Mouse (Mus musculus) brown adipose tissue, adult 24 weeks (tissue): ENCODE results near the gene Hoxc10. TPM values are rescaled to one million over a fixed set of nuclear protein-coding genes. Genes with fewer than 3 reads are reported as not detected.

Experiments
- H3K27ac ChIP-seq: fragments of 200-500 bp; replicated peaks from 2 replicates; pipeline ENCODE4 v1.5.1; 2012; ENCODE audit warnings: low read depth, mild to moderate bottlenecking, low read length
- H3K4me1 ChIP-seq: fragments of 200-500 bp; 2 replicates; pipeline ENCODE4 v1.6.1; 2012; ENCODE audit warnings: low read length, mixed read lengths; ENCODE audit not compliant: control insufficient read depth, insufficient read depth, insufficient read length
- H3K4me3 ChIP-seq: fragments of 200-500 bp; 2 replicates; pipeline ENCODE4 v1.5.1; 2012; ENCODE audit warnings: low read depth, mild to moderate bottlenecking, low read length, moderate library complexity; ENCODE audit not compliant: insufficient read depth
- polyA plus RNA-seq: library from polyadenylated mRNA; stranded (reverse); fragments of >200 nt; gene quantifications from 2 replicates; pipeline ENCODE4 v1.2.4, GENCODE M21; 2012; ENCODE audit not compliant: missing spikeins, insufficient read depth, insufficient read length

The Hoxc10 gene
- polyA plus RNA-seq, 1 experiment = not detected

- Histone ChIP-seq H3K4me1 (no peaks in the 10 kb centered on the region), H3K27ac (no peak overlapping the region), H3K4me3 (no peak overlapping the region)
Observed at GRCm38 (mm10) chr15:102956906-102957305, 9.7 kb upstream of the Hoxc10 start.

- Histone ChIP-seq H3K4me1 (no peaks in the 10 kb centered on the region), H3K27ac (no peak overlapping the region), H3K4me3 (no peak overlapping the region)
Observed at GRCm38 (mm10) chr15:102959663-102960191, 6.9 kb upstream of the Hoxc10 start.

GRCm38 (mm10) chr15:102961728-102962127 lies 4.9 kb upstream of the Hoxc10 start:
- Histone ChIP-seq H3K27ac (no peak overlapping the region), H3K4me3 (no peak overlapping the region)

GRCm38 (mm10) chr15:102962492-102962891 lies 4.1 kb upstream of the Hoxc10 start:
- Histone ChIP-seq H3K4me1 (no peaks in the 10 kb centered on the region), H3K27ac (no peak overlapping the region), H3K4me3 (no peak overlapping the region)

More at GRCm38 (mm10) chr15:102961728-102962127, 4.9 kb upstream of the Hoxc10 start:
- no peaks in the 10 kb centered on the region for H3K4me1 ChIP-seq

- no peak overlapping the region for H3K27ac ChIP-seq
- H3K4me1 ChIP-seq = no peaks in the 10 kb centered on the region
- no peak overlapping the region for H3K4me3 ChIP-seq
Observed at GRCm38 (mm10) chr15:102963259-102963658, 3.3 kb upstream of the Hoxc10 start.

- H3K4me3 ChIP-seq = no peak overlapping the region
- H3K4me1 ChIP-seq = no peaks in the 10 kb centered on the region
- no peak overlapping the region for H3K27ac ChIP-seq
Observed at GRCm38 (mm10) chr15:102963671-102964640, 2.6 kb upstream of the Hoxc10 start.

- Histone ChIP-seq H3K4me3 (no peak overlapping the region), H3K27ac (no peak overlapping the region), H3K4me1 (no peaks in the 10 kb centered on the region)
Observed at GRCm38 (mm10) chr15:102965003-102965891, 1.3 kb upstream of the Hoxc10 start.

GRCm38 (mm10) chr15:102965892-102966775 lies 462 bp upstream of the Hoxc10 start:
- Histone ChIP-seq H3K27ac (no peak overlapping the region), H3K4me3 (no peak overlapping the region), H3K4me1 (no peaks in the 10 kb centered on the region)

GRCm38 (mm10) chr15:102967312-102967510 lies 615 bp downstream of the Hoxc10 start, which contains the start of gene Hoxc5:
Hoxc5 (plus strand) TSS chr15:102967443.
- no peak within 1 kb of the TSS for H3K27ac ChIP-seq
- H3K4me3 ChIP-seq = no peak within 1 kb of the TSS
- no peaks in the 10 kb centered on the region for H3K4me1 ChIP-seq

- H3K27ac ChIP-seq = no peak overlapping the region
- H3K4me3 ChIP-seq = no peak overlapping the region
- H3K4me1 ChIP-seq = no peaks in the 10 kb centered on the region
Observed at GRCm38 (mm10) chr15:102967511-102968397, 1.2 kb downstream of the Hoxc10 start.

GRCm38 (mm10) chr15:102969296-102969695 lies 2.7 kb downstream of the Hoxc10 start:
- no peaks in the 10 kb centered on the region for H3K4me1 ChIP-seq
- H3K27ac ChIP-seq = no peak overlapping the region
- no peak overlapping the region for H3K4me3 ChIP-seq

GRCm38 (mm10) chr15:102970740-102971139 lies 4.1 kb downstream of the Hoxc10 start:
- Histone ChIP-seq H3K27ac (no peak overlapping the region), H3K4me1 (no peaks in the 10 kb centered on the region), H3K4me3 (no peak overlapping the region)

GRCm38 (mm10) chr15:102972254-102972653 lies 5.7 kb downstream of the Hoxc10 start:
- Histone ChIP-seq H3K4me1 (no peaks in the 10 kb centered on the region), H3K27ac (no peak overlapping the region), H3K4me3 (no peak overlapping the region)

GRCm38 (mm10) chr15:102972753-102973152 lies 6.2 kb downstream of the Hoxc10 start:
- Histone ChIP-seq H3K4me1 (no peaks in the 10 kb centered on the region), H3K4me3 (no peak overlapping the region), H3K27ac (no peak overlapping the region)
